Mouse (Mus musculus): Measurements from ENCODE around the gene Lgmn. TPM values are rescaled to one million over a fixed set of nuclear protein-coding genes. Genes with fewer than 3 reads are reported as not detected.

The Lgmn gene
- polyA plus RNA-seq, 1 experiment from 2014 or later, result 127 TPM

GRCm38 (mm10) chr12:102451126-102451851 lies 11.7 kb upstream of the Lgmn start:
- Histone ChIP-seq H3K27ac (ENCODE audit: poor library complexity, severe bottlenecking) (peak overlapping the region; percentile 24; the same call in 1 of the 2 replicates), H3K36me3 (no peaks in the 10 kb centered on the region), H3K9ac (no peak overlapping the region), H3K9me3 (replicated peaks) (no peaks in the 10 kb centered on the region), H3K4me1 (replicated peaks) (peaks cover 7% of the 10 kb centered on the region), H3K27me3 (replicated peaks) (no peaks in the 10 kb centered on the region), H3K4me3 (no peak overlapping the region), H3K4me2 (no peak overlapping the region)
- WGBS, result 69% methylated on average over 8 of the region's 8 CpGs
- ATAC-seq (ENCODE audit: insufficient number of reproducible peaks, low FRiP score), result no peak

- no peak overlapping the region for H3K9ac ChIP-seq
- H3K27ac ChIP-seq (ENCODE audit: poor library complexity, severe bottlenecking), result no peak overlapping the region
- H3K9me3 ChIP-seq (replicated peaks), result no peaks in the 10 kb centered on the region
- ATAC-seq (ENCODE audit: insufficient number of reproducible peaks, low FRiP score), result no peak
- no peaks in the 10 kb centered on the region for H3K36me3 ChIP-seq
- no peak overlapping the region for H3K4me2 ChIP-seq
- H3K27me3 ChIP-seq (replicated peaks), result no peaks in the 10 kb centered on the region
- H3K4me1 ChIP-seq (replicated peaks), result peaks cover 7% of the 10 kb centered on the region
- H3K4me3 ChIP-seq, result no peak overlapping the region
- 56% methylated on average over 10 of the region's 10 CpGs for WGBS
These were observed 10.8 kb upstream of the Lgmn start for GRCm38 (mm10) chr12:102450437-102450836.

DNA sequence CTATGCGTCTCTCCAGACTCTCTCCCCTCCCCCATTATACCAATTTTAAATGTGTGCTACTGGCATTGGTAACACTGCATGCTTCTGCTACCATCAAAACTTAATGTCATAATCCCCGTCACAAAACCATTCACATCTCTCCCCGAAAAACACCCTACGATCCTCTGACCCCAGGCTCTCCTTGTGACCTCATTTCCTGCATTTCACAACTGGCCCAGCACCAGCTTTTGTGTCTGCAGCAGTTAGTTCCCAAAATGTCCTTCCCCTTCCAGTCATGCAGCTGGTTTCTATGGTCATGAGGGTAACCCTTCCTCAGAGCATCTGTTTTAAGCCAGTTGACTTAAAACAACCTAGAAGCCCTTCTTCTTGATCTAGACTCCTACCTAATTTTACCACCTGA lies 5.8 kb upstream of the Lgmn start:
- H3K9me3 ChIP-seq (replicated peaks), result no peaks in the 10 kb centered on the region
- H3K36me3 ChIP-seq, result no peaks in the 10 kb centered on the region
- H3K27me3 ChIP-seq (replicated peaks), result no peaks in the 10 kb centered on the region
- ATAC-seq (ENCODE audit: insufficient number of reproducible peaks, low FRiP score), result no peak
- no peak overlapping the region for H3K4me2 ChIP-seq
- no peak overlapping the region for H3K9ac ChIP-seq
- WGBS, result 70% methylated on average over 4 of the region's 4 CpGs
- H3K4me1 ChIP-seq (replicated peaks), result no peaks in the 10 kb centered on the region; the same call in none of the 2 replicates
- H3K27ac ChIP-seq (ENCODE audit: poor library complexity, severe bottlenecking), result no peak overlapping the region
- H3K4me3 ChIP-seq, result no peak overlapping the region

- no peaks in the 10 kb centered on the region for H3K9me3 ChIP-seq (replicated peaks)
- H3K4me3 ChIP-seq, result no peak overlapping the region
- no peak for ATAC-seq (ENCODE audit: insufficient number of reproducible peaks, low FRiP score)
- no peak overlapping the region for H3K4me2 ChIP-seq
- no peak overlapping the region for H3K9ac ChIP-seq
- no peaks in the 10 kb centered on the region for H3K36me3 ChIP-seq
- H3K27ac ChIP-seq (ENCODE audit: poor library complexity, severe bottlenecking), result no peak overlapping the region
- 78% methylated on average over 5 of the region's 5 CpGs for WGBS
- H3K27me3 ChIP-seq (replicated peaks), result no peaks in the 10 kb centered on the region
- H3K4me1 ChIP-seq (replicated peaks), result peaks cover 4% of the 10 kb centered on the region
These were observed 4.1 kb upstream of the Lgmn start for GRCm38 (mm10) chr12:102443676-102444075.

- H3K27ac ChIP-seq (ENCODE audit: poor library complexity, severe bottlenecking), result no peak overlapping the region
- no peak overlapping the region for H3K9ac ChIP-seq
- H3K9me3 ChIP-seq (replicated peaks), result no peaks in the 10 kb centered on the region
- no peak for ATAC-seq (ENCODE audit: insufficient number of reproducible peaks, low FRiP score)
- WGBS, result 81% methylated on average over 15 of the region's 15 CpGs
- no peaks in the 10 kb centered on the region for H3K27me3 ChIP-seq (replicated peaks)
- no peak overlapping the region for H3K4me3 ChIP-seq
- H3K4me1 ChIP-seq (replicated peaks), result peaks cover 14% of the 10 kb centered on the region
- no peaks in the 10 kb centered on the region for H3K36me3 ChIP-seq
- no peak overlapping the region for H3K4me2 ChIP-seq
These were observed 3.0 kb upstream of the Lgmn start for GRCm38 (mm10) chr12:102442639-102443038.

DNA sequence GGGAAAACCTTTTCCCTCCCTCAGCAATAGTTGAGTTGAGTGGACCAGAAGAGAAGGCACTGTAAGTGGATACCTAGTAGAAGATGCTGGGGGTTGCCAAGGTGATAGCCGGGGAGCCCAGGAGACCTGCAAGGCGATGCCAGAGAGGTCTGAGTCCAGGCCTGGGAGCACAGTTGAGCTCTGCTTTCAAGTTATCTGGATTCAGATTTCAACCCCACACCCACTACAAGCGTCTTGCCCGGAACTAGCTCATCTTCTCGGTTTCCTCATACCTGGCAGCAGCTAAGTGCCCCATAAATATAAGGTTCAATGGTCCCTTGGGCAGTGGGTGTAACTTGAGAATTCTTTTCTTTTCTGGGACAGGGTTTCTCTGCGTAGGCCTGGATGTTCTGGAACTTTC lies 1.5 kb upstream of the Lgmn start:
- Histone ChIP-seq H3K27ac (ENCODE audit: poor library complexity, severe bottlenecking) (no peak overlapping the region), H3K27me3 (replicated peaks) (no peaks in the 10 kb centered on the region), H3K9me3 (replicated peaks) (no peaks in the 10 kb centered on the region), H3K4me1 (replicated peaks) (peaks cover 19% of the 10 kb centered on the region), H3K9ac (no peak overlapping the region), H3K4me3 (no peak overlapping the region), H3K4me2 (no peak overlapping the region), H3K36me3 (no peaks in the 10 kb centered on the region)
- 82% methylated on average over 6 of the region's 6 CpGs for WGBS
- ATAC-seq (ENCODE audit: insufficient number of reproducible peaks, low FRiP score), result no peak

DNA sequence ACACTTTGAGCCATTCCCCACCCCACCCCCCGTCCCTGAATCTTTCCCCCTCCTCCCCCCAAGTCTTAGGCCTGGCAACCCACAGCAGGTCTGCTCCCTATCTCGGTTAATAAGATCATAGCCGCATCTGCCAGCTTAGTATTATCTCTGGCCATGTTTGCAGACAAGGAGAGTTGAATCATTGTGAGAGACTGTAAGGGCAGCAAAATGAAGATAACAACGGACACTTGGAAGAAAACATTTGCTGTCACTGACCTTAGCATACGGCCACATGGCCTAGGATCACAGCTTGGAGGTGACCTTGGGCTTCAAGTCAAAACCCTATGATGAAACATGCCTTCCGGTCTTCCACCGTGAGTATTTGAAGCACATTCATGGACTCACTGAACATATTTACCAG lies 938 bp upstream of the Lgmn start:
- H3K4me1 ChIP-seq (replicated peaks), result peaks cover 19% of the 10 kb centered on the region
- 70% methylated on average over 7 of the region's 7 CpGs for whole genome bisulfite sequencing
- no peaks in the 10 kb centered on the region for H3K36me3 ChIP-seq
- no peak overlapping the region for H3K4me2 ChIP-seq
- no peak overlapping the region for H3K27ac ChIP-seq (ENCODE audit: poor library complexity, severe bottlenecking)
- no peaks in the 10 kb centered on the region for H3K9me3 ChIP-seq (replicated peaks)
- no peak overlapping the region for H3K4me3 ChIP-seq
- no peaks in the 10 kb centered on the region for H3K27me3 ChIP-seq (replicated peaks)
- H3K9ac ChIP-seq, result no peak overlapping the region
- no peak for ATAC-seq (ENCODE audit: insufficient number of reproducible peaks, low FRiP score)

GRCm38 (mm10) chr12:102438983-102439631 lies 506 bp downstream of the Lgmn start:
- peak; percentile 41 for ATAC-seq (ENCODE audit: insufficient number of reproducible peaks, low FRiP score)
- Histone ChIP-seq H3K27ac (ENCODE audit: poor library complexity, severe bottlenecking) (peak overlapping the region; percentile 80), H3K36me3 (no peaks in the 10 kb centered on the region), H3K4me3 (peak overlapping the region; percentile 77), H3K4me2 (peak overlapping the region; percentile 74), H3K9me3 (replicated peaks) (no peaks in the 10 kb centered on the region), H3K9ac (peak overlapping the region; percentile 78), H3K4me1 (replicated peaks) (peaks cover 21% of the 10 kb centered on the region), H3K27me3 (replicated peaks) (no peaks in the 10 kb centered on the region)
- 4% methylated on average over 20 of the region's 20 CpGs for WGBS

- ATAC-seq (ENCODE audit: insufficient number of reproducible peaks, low FRiP score), result no peak
- Histone ChIP-seq H3K9ac (peak overlapping the region; percentile 78; the same call in 1 of the 2 replicates), H3K9me3 (replicated peaks) (no peaks in the 10 kb centered on the region)
These were observed 1.7 kb downstream of the Lgmn start for GRCm38 (mm10) chr12:102437952-102438351.

GRCm38 (mm10) chr12:102436939-102437526 lies 2.6 kb downstream of the Lgmn start:
- peak overlapping the region; percentile 35 for H3K4me2 ChIP-seq

More at GRCm38 (mm10) chr12:102437952-102438351, 1.7 kb downstream of the Lgmn start:
- peaks cover 29% of the 10 kb centered on the region for H3K4me1 ChIP-seq (replicated peaks)
- peak overlapping the region; percentile 74 for H3K4me2 ChIP-seq
- H3K36me3 ChIP-seq, result no peaks in the 10 kb centered on the region
- H3K27ac ChIP-seq (ENCODE audit: poor library complexity, severe bottlenecking), result peak overlapping the region; percentile 80
- no peaks in the 10 kb centered on the region for H3K27me3 ChIP-seq (replicated peaks)
- peak overlapping the region; percentile 77 for H3K4me3 ChIP-seq
- 45% methylated on average over 5 of the region's 5 CpGs for WGBS

DNA sequence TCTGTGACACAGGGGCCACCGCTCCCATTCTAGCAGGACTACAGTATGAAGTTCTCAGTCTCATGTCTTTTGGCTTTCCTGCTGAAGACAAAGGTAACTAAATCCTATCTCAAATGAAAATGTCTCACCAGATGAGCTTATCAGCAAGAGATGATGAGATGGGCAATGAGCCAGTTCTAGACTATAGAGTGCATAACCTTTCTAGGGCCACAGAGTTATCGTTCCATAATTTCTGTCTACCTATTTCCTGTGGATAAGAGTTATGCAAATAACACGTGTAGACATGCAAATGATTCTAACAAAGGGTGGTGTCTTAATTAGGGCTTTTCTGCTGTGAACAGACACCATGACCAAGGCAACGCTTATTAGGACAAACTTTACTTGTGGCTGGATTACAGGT lies 5.5 kb downstream of the Lgmn start:
- Histone ChIP-seq H3K4me2 (no peak overlapping the region), H3K4me3 (no peak overlapping the region), H3K9ac (no peak overlapping the region), H3K36me3 (no peaks in the 10 kb centered on the region), H3K27ac (ENCODE audit: poor library complexity, severe bottlenecking) (no peak overlapping the region), H3K4me1 (replicated peaks) (peaks cover 45% of the 10 kb centered on the region), H3K9me3 (replicated peaks) (no peaks in the 10 kb centered on the region), H3K27me3 (replicated peaks) (no peaks in the 10 kb centered on the region)
- no peak for ATAC-seq (ENCODE audit: insufficient number of reproducible peaks, low FRiP score)
- 80% methylated on average over 4 of the region's 4 CpGs for WGBS

More at GRCm38 (mm10) chr12:102436939-102437526, 2.6 kb downstream of the Lgmn start:
- 70% methylated on average over 10 of the region's 10 CpGs for WGBS
- ATAC-seq (ENCODE audit: insufficient number of reproducible peaks, low FRiP score), result no peak
- Histone ChIP-seq H3K27me3 (replicated peaks) (no peaks in the 10 kb centered on the region), H3K4me3 (no peak overlapping the region; the same call in 1 of the 2 replicates), H3K27ac (ENCODE audit: poor library complexity, severe bottlenecking) (peak overlapping the region; percentile 80), H3K36me3 (no peaks in the 10 kb centered on the region), H3K4me1 (replicated peaks) (peaks cover 39% of the 10 kb centered on the region), H3K9me3 (replicated peaks) (no peaks in the 10 kb centered on the region), H3K9ac (no peak overlapping the region)

Data from heart, embryonic 12.5 days (tissue).